Mouse (Mus musculus): ENCODE data around the gene Rnf167.

Gene Rnf167

DNA sequence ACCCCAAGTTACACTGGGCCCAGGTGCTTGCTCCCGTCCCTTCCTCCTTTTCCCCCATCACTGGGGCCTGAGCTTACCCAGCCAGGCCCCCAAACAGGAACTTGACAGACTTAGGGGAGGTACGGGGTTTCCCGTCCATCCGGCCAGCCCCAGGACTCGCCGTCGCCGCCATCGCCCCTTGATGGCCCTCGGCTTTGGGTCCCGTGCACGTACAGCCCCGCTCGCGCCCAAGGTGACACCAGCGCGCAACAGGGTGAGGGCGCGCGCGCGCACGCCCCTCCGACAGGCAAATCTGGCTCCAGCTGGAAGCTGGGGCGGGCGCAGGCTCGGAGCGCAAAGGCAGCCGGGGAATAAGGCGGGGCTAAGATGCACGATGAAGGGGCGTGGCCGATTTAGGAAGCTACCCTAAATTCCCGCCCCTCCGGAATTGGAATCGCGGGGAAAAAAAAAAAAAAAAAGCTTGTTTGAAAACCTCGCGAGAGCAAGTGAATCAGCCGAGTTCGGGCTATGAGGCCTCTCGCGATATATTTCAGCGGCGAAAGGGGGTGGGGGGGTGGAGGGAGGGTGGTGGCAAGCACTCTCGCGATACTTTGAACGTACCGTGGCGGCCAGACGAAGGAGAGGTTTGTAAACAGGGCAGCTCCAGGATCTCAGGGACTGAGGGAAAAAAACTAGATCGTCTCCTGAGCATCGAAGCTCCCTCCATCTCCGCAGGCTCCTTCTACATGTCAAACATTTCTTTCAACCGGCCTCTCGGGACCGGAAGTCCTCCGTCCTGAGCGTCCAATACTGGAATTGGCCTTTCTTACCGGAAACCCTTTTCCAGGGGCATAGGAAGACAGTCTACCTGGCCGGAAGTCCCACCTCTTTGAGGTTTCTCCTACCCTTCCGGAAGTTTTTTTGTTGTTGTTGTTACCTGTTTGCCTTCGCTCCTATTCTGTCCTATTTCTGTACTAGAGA, at the start of gene Rnf167, which contains the start of gene Slc25a11:
Gene Rnf167, plus strand, starts transcription at position 545 of the 960 bp plus-strand sequence.
Gene Slc25a11, minus strand, starts transcription at position 789 of the 960 bp plus-strand sequence.
- peak; percentile 99 for DNase-seq (ENCODE audit: low read depth)

DNA sequence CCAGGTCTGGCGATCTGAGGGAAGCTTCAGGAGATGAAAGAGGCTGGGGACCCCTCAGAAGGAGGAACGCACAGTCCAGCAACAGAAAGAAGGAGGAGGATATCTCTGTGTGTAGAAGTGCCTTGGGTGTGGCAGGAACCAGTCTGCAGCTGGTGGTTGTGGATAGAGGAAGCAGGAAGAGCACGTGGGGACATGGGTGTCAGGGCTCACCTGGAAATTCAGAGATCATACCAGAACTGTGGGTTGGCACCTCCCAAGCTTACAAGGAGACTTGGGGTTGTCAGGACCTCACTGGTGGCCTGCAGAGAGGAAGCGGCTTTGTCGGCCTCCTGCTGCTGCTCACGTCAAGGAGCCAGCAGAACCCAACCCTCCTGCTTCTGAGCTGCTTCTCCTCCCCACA, 49.7 kb upstream of the Rnf167 start:
- DNase-seq (ENCODE audit: low read depth) = no peak

DNA sequence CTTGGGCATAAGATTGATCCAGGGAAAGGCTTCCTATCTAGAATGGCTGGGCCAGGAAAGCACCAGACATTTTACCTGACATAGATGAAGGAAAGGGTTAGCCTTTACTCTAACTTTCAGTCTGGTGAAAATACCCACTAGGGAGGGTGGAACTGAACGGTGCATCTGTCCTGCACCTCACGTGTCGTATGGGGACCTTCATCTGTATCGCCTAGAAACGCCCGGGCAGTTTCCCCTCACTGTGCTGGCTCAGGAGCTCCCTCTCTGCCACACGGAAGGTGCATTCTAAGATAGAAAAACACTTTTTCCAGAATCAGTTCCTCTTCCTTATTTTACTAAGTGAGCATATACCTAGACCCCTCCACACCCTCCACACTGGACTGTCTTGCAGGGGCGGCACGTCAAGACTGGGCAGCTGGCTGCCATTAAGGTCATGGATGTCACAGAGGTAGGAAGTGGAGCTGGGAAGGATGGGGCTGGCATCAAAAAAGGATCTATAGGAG, 48.5 kb upstream of the Rnf167 start:
- no peak for DNase-seq (ENCODE audit: low read depth)

DNA sequence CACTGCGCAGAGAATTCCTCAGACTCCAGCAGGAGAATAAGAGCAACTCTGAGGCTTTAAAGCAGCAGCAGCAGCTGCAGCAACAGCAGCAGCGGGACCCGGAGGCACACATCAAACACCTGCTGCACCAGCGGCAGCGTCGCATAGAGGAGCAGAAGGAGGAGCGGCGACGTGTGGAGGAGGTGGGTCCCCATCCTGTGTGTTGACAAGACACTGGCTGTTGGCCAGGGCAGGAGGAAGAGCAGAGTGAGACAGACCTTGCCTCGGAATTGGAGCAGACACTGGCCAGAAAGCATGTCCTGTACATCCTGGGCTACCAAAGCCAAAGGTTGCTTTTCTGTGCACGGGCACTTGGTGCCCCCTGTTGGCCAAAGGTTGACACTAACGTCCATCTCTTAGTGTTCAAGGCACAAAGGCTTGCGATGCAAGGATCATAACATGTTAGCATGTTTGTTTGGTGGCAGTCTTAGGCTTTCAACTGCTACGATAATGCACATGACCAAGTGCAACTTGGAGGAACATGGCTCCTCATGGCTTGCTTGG, 41.9 kb upstream of the Rnf167 start:
- peak; percentile 70 for DNase-seq (ENCODE audit: low read depth)

DNA sequence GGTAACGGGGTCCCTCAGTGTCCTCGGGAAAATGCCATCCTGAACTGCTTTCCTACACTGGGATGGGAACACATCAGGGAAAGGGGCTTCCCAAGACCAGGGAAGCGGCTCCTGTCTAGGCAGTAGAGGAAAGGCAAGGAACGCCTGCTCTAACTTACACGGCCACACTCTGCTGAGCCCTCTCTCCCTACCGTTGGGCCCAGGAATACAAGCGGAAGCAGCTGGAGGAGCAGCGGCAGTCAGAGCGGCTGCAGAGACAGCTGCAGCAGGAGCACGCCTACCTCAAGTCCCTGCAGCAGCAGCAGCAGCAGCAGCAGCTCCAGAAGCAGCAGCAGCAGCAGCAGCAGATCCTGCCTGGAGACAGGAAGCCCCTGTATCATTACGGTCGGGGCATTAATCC, 40.3 kb upstream of the Rnf167 start:
- no peak for DNase-seq (ENCODE audit: low read depth)

DNA sequence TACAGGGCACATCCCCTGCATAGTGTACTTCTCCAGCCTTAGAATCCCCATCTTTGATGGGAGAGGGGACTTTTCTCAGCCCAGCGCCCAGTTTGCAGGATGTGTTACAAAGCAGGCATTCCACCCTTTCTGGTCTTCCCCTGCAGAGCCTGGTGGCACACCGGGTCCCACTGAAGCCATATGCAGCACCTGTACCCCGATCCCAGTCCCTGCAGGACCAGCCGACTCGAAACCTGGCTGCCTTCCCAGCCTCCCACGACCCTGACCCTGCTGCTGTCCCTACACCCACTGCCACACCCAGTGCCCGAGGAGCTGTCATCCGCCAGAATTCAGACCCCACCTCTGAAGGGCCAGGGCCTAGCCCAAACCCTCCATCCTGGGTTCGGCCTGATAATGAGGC, 39.4 kb upstream of the Rnf167 start:
- DNase-seq (ENCODE audit: low read depth) = no peak

DNA sequence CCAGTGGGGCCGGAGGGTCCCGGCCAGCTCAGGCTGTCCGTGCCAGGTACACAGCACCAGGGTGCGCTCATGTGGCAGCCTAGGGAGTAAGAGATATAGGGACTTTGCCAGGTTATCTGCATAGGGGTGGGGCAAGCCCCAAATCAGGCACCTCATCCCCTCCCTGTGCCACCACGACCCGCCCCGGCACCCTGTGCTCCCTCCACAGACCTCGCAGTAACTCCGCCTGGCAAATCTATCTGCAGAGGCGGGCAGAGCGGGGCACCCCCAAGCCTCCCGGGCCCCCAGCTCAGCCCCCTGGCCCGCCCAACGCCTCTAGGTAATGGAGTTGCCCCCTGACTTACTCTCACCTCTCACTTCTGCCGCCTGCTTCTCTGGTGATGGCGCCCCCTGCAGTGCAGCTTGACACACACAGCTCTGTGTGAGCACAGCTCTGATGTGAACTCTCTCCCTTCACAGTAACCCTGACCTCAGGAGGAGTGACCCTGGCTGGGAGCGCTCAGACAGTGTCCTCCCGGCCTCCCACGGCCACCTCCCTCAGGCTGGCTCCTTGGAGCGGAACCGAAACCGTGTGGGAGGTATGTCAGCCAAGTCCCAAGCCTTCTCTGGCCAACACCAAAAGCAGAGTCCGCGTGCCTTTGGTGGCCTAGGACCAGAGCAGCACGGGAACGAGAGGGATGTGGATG, 38.5 kb upstream of the Rnf167 start:
- DNase-seq (ENCODE audit: low read depth) = no peak

DNA sequence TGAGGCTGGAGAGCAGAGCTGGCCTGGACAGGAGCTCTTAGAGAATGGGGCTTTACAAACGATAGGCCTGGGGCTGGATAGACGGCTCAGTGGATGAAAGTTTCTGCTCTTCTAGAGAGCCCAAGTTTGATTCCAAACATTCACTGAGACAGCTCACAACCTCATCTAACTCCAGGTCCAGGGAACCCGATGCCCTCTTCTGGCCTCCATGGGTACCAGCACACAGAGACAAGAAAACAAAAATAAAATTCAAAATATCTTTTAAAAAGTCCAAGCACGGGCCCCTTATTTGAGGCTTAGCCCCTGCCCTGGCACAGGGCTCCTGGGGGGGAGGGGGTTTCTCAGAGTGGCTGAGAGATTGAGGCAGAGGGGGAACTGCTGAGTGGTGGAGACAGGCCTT, 36.3 kb upstream of the Rnf167 start:
- DNase-seq (ENCODE audit: low read depth) = no peak

DNA sequence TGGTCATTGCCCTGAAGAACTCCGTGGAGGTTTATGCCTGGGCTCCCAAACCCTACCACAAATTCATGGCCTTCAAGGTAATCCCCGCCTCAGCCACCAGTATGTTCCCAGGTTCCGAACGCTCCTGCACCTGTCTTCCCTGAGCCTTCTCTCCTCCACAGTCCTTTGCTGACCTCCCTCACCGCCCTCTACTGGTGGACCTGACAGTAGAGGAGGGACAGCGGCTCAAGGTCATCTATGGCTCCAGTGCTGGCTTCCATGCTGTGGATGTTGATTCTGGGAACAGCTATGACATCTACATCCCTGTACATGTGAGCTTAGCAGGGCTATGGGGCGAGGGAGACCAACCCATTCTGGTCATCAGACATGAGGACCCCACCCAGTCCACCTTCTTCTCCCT, 34.5 kb upstream of the Rnf167 start:
- no peak for DNase-seq (ENCODE audit: low read depth)

DNA sequence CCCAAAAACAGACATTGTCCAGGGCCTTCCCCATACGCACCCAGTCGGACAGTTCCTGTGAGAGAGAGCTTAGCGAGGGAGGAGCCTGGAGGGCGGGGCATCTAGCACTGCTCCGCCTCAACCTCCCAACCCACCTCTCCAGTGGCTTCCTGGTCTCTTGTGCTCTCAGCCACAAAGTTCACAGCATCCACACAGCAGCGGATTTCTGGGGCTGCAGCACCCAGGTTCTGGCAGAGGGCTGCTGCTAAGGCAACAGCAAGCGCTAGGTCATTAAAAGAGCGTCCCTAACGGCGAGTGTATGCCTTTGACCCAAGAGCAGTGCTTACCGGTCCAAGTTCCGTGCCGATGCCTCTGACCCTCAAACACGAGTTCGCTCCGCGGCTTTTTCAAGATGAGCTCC, 32.0 kb upstream of the Rnf167 start:
- peak; percentile 71 for DNase-seq (ENCODE audit: low read depth)

DNA sequence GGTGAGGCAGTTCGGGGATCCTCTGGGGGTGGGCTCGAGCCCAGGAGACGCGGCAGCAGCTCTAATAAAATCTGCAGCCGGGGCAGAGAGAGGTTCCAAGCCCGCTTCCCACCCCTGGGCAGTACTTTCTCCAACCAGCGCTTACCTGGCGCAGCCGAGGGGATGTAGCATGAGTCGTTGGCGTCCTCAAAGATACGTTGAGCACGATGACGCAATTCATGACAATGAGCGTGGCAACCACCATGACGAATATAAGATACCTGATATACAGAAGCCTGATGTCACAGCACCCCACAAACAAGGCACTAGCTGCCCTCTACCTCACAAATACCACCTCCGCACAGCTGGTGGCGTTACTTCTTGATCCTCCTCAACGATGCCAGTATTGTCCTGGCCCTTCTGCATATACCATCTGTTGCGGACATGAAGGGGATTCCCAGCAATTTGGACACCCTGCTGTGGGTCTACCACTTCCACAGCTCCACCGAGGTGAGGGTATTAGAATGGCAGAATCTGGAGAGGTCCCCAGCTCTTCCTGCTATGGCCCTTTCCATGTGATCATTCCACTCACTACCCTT, 31.4 kb upstream of the Rnf167 start, which contains the start of gene 4930544D05Rik:
Gene 4930544D05Rik, plus strand, starts transcription at position 333 of the 578 bp plus-strand sequence.
- DNase-seq (ENCODE audit: low read depth) = no peak

DNA sequence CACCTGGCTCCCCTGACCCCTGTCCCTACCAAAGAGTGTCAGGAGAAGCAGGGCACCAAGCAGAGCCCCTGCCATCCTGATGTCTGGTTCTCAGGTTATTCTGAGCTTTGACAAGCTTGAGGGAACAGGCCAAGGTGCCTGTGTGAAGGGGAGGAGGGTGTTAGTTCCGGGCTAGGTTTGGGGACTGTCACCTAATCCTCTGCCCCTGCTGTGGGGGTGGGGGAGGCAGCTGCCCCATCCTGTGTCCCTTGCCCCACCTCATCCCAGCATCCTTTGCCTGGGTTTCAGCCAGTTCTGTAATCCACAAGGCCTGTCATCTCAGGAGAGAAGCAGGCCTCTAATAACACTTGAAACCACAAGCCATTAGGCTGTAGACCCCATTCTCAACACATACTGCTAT, 27.9 kb upstream of the Rnf167 start, which contains the start of gene Chrne:
Gene Chrne, minus strand, starts transcription at position 116 of the 400 bp plus-strand sequence.
- no peak for DNase-seq (ENCODE audit: low read depth)

DNA sequence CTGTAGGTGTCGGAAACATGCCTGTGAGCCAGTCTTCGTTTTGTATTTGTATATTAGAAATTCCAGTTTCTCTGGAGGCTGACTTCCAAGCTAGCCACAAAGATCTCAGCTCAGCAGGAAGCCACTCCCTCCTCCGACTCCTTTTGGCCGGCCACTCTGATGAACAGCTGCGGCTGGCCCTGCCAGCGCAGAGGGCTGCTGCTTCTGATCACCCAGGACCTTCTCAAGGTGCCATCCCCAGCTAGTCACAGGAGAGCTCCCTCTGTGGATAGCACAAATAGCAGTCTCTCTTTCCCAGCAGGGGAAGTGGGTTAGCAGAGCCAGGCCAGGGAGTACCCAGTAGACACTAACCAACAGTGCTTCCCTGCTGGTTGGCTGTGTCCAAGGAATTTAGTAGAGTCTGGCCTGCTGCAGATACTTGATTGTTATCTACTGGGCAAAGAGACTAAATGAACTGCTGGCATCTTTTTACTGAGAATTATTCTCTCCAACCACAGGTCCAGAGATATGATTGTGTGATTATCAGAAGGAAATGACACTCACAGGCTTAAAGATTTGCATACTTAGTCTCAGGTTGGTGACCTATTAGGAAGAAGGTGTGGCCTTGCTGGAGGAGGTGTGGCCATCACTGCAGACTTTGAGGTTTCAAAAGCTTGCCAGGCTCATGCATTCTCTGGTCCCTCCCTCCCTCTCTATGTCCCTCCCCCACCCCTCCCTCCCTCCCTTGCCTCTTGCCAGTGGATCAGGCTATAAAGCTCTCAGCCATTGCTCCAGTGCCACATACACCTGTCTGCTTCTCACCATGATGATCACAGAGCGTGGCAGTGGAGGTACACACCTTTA, 24.8 kb upstream of the Rnf167 start:
- peak; percentile 65 for DNase-seq (ENCODE audit: low read depth)

DNA sequence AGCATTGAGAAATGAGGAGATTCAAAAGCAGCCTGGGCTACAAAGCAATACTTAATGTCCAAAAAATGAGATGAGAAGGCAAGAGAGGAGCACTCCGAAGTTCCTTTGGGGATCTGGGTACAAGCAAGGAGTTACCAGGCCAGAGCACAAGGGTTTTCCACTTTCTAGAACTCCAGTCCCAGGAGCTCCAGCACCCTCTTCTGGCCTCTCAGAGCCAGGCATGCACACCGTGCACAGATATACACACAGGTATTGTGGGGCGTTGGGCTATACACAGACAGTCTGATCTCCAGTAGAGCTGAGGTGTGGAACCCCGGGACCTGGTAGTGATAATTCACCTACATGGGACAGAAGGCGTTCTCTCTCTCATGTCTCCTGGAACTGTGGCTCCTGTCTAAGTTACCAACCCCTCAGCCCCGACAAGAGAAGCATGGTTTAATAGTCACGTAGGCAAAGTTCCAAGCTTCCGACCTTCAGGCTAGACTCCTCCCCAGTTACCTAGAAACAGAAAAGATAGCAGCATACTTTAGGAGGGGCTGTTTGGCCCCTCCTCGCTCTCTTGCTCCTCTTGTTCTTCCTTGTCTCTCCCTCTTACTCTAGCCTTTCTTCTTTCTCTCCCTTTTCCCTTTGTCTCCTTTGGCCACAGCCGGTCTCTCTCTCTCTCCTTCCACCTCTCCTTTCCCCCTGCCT, 23.8 kb upstream of the Rnf167 start:
- DNase-seq (ENCODE audit: low read depth) = no peak

DNA sequence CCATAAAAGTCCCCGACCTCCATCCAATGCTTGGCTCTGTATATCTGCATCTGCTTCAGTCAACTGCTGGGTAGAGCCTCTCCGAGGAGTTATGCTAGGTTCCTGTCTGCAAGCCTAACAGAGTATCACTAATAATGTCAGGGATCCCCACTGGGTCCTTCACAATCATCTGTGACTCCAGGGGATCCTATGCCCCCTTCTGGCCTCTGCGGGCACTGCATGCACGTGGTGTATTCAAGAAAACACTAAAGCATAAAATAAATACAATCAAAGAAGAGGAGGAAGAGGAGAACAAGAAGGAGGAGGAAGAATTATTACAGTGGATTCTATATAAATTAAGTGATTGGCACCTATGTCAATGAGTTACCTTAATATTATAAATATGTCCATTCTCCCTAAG, 21.6 kb upstream of the Rnf167 start:
- DNase-seq (ENCODE audit: low read depth) = peak; percentile 65

DNA sequence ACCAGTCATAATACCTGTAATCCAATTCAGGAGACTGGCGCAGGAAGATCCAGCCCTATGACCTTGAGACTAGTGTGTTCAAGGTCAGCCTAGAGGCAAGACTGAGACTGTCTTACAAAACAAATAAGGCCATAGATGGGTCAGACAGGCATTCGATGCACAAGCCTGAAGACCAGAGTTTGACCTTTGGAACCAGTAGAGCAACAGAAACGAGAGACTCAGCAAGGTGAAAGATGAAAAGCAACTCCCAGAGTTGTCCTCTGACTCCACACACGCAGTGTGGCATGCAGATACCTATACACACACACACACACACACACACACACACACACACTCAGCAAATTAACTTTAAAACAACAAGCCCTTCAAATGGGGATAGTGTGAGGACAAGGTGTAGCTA, 20.2 kb upstream of the Rnf167 start:
- DNase-seq (ENCODE audit: low read depth) = no peak

DNA sequence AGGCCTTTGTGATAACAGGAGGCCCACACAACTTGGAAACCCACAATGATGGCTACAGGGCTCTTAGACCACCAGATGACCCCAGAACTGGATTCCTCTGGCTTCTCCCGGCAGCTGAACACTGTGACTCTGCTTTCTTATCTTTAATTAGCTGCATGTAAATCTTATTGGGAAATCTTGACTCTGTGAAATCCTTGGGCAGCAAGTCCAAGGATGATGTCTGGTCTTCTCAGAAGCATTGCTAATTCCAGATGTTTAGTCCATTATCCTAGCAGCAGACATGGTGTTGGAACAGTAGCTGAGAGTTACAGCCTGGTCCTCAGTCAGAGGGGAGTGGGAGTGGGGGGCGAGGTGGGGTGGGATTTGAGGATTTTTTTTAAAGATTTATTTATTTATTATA, 18.6 kb upstream of the Rnf167 start:
- DNase-seq (ENCODE audit: low read depth) = no peak

DNA sequence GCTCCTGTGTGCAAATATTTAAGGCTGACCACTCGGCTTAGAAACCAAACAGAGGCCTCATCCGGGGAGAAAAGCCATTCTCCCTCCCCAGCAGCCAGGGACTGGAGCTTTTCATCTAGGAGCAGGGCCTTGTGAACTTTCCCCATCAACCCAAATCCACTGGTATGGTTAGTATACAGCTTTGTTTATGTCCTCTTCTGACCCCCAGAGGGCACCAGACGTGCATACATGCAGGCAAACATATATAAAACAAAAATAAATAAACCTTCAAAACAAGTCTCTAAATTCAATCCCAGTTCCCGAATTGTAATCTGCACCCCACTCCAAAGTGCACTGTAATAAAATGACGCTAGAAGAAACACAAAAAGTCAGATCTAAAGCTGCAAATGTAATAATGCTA, 17.5 kb upstream of the Rnf167 start:
- DNase-seq (ENCODE audit: low read depth) = no peak

DNA sequence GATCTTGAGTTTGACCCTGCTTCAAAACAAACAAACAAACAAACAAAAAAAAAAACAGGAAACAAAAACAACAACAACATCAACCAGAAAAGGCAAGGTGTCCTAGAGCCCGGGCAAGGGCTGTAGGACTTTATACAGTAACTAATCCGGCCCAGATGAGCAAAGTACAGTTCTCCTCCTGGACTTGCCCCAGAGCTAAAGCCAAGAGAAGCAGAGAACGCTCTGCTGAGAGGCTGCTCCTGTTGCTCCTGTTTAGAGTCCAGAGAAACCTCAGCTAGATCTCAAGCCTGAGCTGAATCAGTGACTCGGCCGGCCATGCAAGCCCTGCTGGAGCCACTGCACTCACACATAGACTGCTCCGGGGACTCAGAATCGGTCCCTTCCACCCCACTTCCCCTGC, 16.9 kb upstream of the Rnf167 start:
- no peak for DNase-seq (ENCODE audit: low read depth)

DNA sequence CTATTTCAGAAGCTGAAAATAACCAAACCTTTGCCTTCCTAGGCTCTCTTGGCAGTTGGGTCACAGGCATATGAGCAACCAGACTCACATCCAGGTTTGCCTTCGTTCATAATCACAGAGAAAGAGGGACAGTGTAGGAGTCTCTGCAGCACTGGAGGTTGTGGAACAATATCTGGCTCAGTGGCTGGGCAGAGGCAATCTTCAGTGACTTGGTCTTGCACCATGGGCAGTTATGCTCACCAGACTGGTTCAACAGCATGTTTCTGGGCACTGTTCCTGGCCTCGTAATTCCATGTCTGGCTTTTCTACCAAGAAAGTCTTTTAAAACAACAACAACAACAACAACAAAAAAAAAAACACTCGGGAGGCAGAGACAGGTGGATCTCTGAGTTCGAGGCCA, 11.4 kb upstream of the Rnf167 start:
- no peak for DNase-seq (ENCODE audit: low read depth)

DNA sequence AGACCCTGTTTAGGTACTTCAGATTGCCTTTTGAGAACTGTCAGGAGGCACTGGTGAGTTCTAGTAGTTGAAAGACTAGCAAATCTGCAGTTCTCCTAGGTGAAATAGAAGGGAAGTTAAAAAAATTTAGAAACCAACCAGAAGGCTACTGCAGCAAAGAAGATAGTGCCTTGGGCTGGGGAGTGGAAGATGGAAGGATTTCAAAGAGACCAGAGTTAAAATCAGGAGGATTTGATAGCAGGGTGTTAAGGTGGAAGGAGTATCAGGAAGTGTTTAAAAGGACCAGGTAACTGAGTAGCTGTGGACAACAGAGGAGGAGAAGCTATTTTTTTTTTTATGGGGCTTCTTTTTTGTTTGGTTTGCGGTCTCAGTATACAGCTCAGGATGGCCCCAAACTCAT, 9.3 kb upstream of the Rnf167 start:
- no peak for DNase-seq (ENCODE audit: low read depth)

Data from c-Kit-positive CD71-positive TER-119-negative erythroid progenitor cells, embryonic 14.5 days (primary cell).